Mouse (Mus musculus): ENCODE measurements at regions not wholly inside any gene's neighbourhood (a gene's known extent, or its start where the extent isn't known, plus 50 kb on each side); places are given as distances from the start of the nearest gene placed in this dataset.

DNA sequence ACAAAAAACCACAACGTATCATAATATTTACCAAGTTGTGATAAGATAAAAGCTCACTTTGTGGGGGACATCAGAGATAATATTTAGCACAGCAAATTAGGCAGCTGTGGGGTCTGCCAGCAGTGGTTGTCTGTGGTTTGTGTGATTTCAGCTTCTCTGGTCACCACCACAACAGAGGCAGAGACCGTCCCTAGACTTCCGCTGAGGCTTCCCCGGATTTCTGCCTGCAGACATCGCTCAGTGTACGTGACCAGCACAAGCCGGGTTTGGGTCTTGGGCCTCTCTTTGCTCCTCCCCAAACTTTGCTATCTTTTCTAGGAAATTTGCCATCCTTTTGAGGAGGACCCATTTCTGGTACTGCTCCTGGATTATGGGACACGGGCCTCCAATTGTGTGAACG lies 60.4 kb upstream of the Rcn1 start:
- H3K27ac ChIP-seq (ENCODE audit: insufficient read depth, low read depth), result no peak overlapping the region
- DNase-seq (ENCODE audit: extremely low read depth), result peak; percentile 37
- no peaks in the 10 kb centered on the region for H3K9me3 ChIP-seq (replicated peaks; ENCODE audit: low read length)
- no peaks in the 10 kb centered on the region for H3K36me3 ChIP-seq (replicated peaks in 1 of 2; ENCODE audit: control insufficient read depth in 1 of 2, insufficient read depth in 1 of 2, low read length in 1 of 2)
- in situ Hi-C loops (cut with MboI; ENCODE audit: low pct_ligation_motif_present, low pct_unique_long_range_greater_than_20kb, low sequenced_read_pairs) (no loop called here), dilution Hi-C loops (cut with MboI; ENCODE audit: extremely low pct_ligation_motif_present, extremely low pct_unique_long_range_greater_than_20kb, low sequenced_read_pairs) (no loop called here)
- no peak for TF ChIP-seq JUND (conservative IDR thresholded peaks at IDR 0.05; ENCODE audit: low read depth, low read length)
- TF ChIP-seq USF2 (conservative IDR thresholded peaks at IDR 0.05; ENCODE audit: low read depth, low read length), result no peak
- no peak for TF ChIP-seq ELF1 (IDR thresholded peaks at IDR 0.05; ENCODE audit: low read depth, low read length)
- no peak for TF ChIP-seq SIN3A (IDR thresholded peaks at IDR 0.05; ENCODE audit: low read length)
- no peak for TF ChIP-seq NELFE (IDR thresholded peaks at IDR 0.05; ENCODE audit: low read depth, low read length)
- no peak for TF ChIP-seq RAD21 (IDR thresholded peaks at IDR 0.05; ENCODE audit: low read depth, low read length)
- TF ChIP-seq NRF1 (IDR thresholded peaks at IDR 0.05; ENCODE audit: low read depth, low read length), result no peak
- TF ChIP-seq USF1 (IDR thresholded peaks at IDR 0.05; ENCODE audit: low read depth, low read length), result no peak
- TF ChIP-seq ZNF384 (IDR thresholded peaks at IDR 0.05; ENCODE audit: low read depth, low read length), result no peak
- peak; percentile 48 for TF ChIP-seq ETS1 (conservative IDR thresholded peaks at IDR 0.05; ENCODE audit: low read depth, low read length)
- TF ChIP-seq IRF4 (IDR thresholded peaks at IDR 0.05; ENCODE audit: low read depth, low read length), result 0 out of 2 replicates have a peak, but pooled peaks have one; percentile 17
- peak; percentile 74 for TF ChIP-seq BHLHE40 (IDR thresholded peaks at IDR 0.05; ENCODE audit: low read depth, low read length)
- TF ChIP-seq MYC (IDR thresholded peaks at IDR 0.05; ENCODE audit: low read depth, low read length), result no peak
- no peak; the same call in 1 of the 2 replicates for TF ChIP-seq EP300 (IDR thresholded peaks at IDR 0.05; ENCODE audit: low read length)
- 0 out of 2 replicates have a peak, but pooled peaks have one; percentile 32 for TF ChIP-seq UBTF (IDR thresholded peaks at IDR 0.05; ENCODE audit: low read depth, low read length)
- H3K4me3 ChIP-seq (replicated peaks in 1 of 3; ENCODE audit: low read depth in 2 of 3, low read length in 2 of 3, poor library complexity in 1 of 3), result no peak overlapping the region
- no peak overlapping the region for H3K9ac ChIP-seq (ENCODE audit: insufficient read depth, low read depth)
- H3K4me2 ChIP-seq (ENCODE audit: insufficient read depth, low read depth, poor library complexity, severe bottlenecking), result no peak overlapping the region
- H3K4me1 ChIP-seq (ENCODE audit: control insufficient read depth in 1 of 2, insufficient read depth in 2 of 2), result peaks cover 4 to 26% of the 10 kb centered on the region in 2 experiments; a peak in 3 of 4 replicates
- H3K79me2 ChIP-seq (replicated peaks; ENCODE audit: control insufficient read depth, extremely low read depth, insufficient read depth, poor library complexity, severe bottlenecking), result no peaks in the 10 kb centered on the region
- H3K27me3 ChIP-seq (replicated peaks), result no peaks in the 10 kb centered on the region

DNA sequence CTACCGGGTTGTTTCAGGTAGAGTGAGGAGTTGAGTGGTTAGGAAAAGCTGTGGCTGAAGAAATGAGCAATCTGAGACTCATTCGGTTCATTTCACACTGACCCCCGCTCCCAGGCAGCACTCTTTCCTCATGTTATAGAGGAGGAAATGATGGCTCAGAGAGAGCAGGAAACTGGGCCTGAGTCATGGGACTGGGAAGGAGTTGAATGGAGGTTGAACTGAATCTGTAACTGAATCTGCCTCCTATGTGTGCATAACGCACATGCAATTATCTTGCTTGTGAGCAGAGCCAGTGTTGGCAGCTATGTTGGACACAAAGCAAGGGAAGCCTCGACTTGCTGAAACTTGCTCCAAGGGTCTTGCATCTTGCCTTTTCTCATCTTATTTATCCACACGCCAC lies 66.5 kb upstream of the Rcn1 start:
- no peak for TF ChIP-seq TCF12 (IDR thresholded peaks at IDR 0.05; ENCODE audit: low read depth, low read length)
- no peak for TF ChIP-seq UBTF (IDR thresholded peaks at IDR 0.05; ENCODE audit: low read depth, low read length)
- no peak for TF ChIP-seq CHD2 (IDR thresholded peaks at IDR 0.05; ENCODE audit: low read length)
- TF ChIP-seq USF2 (conservative IDR thresholded peaks at IDR 0.05; ENCODE audit: low read depth, low read length), result no peak
- TF ChIP-seq MAX (IDR thresholded peaks at IDR 0.05; ENCODE audit: low read length), result no peak
- TF ChIP-seq ETS1 (conservative IDR thresholded peaks at IDR 0.05; ENCODE audit: low read depth, low read length), result no peak
- no peak for TF ChIP-seq MAZ (IDR thresholded peaks at IDR 0.05; ENCODE audit: low read depth, low read length)
- TF ChIP-seq SMC3 (IDR thresholded peaks at IDR 0.05; ENCODE audit: low read depth, low read length), result no peak
- no peak for TF ChIP-seq JUN (IDR thresholded peaks at IDR 0.05; ENCODE audit: insufficient read depth, low read depth, low read length)
- TF ChIP-seq POLR2AphosphoS2 (IDR thresholded peaks at IDR 0.05; ENCODE audit: low read depth, low read length), result no peak
- TF ChIP-seq SIN3A (IDR thresholded peaks at IDR 0.05; ENCODE audit: low read length), result no peak
- no peak for TF ChIP-seq EP300 (IDR thresholded peaks at IDR 0.05; ENCODE audit: low read length)
- TF ChIP-seq PAX5 (IDR thresholded peaks at IDR 0.05; ENCODE audit: low read length), result no peak
- no peak for TF ChIP-seq E2F4 (IDR thresholded peaks at IDR 0.05; ENCODE audit: insufficient replicate concordance, low read depth, low read length)
- no peak for TF ChIP-seq RCOR1 (conservative IDR thresholded peaks at IDR 0.05; ENCODE audit: low read depth, low read length)
- DNase-seq (ENCODE audit: extremely low read depth), result no peak
- H3K79me2 ChIP-seq (replicated peaks; ENCODE audit: control insufficient read depth, extremely low read depth, insufficient read depth, poor library complexity, severe bottlenecking), result no peaks in the 10 kb centered on the region
- H3K9ac ChIP-seq (ENCODE audit: insufficient read depth, low read depth), result no peak overlapping the region
- in situ Hi-C loops (cut with MboI; ENCODE audit: low pct_ligation_motif_present, low pct_unique_long_range_greater_than_20kb, low sequenced_read_pairs) (no loop called here), dilution Hi-C loops (cut with MboI; ENCODE audit: extremely low pct_ligation_motif_present, extremely low pct_unique_long_range_greater_than_20kb, low sequenced_read_pairs) (no loop called here)
- H3K27ac ChIP-seq (ENCODE audit: insufficient read depth, low read depth), result no peak overlapping the region
- no peak overlapping the region for H3K4me2 ChIP-seq (ENCODE audit: insufficient read depth, low read depth, poor library complexity, severe bottlenecking)
- no peak overlapping the region for H3K4me3 ChIP-seq (replicated peaks in 1 of 3; ENCODE audit: low read depth in 2 of 3, low read length in 2 of 3, poor library complexity in 1 of 3)
- no peaks in the 10 kb centered on the region for H3K27me3 ChIP-seq (replicated peaks)
- H3K36me3 ChIP-seq (replicated peaks in 1 of 2; ENCODE audit: control insufficient read depth in 1 of 2, insufficient read depth in 1 of 2, low read length in 1 of 2), result no peaks in the 10 kb centered on the region
- peaks cover 0 to 4% of the 10 kb centered on the region in 2 experiments; a peak in 1 of 4 replicates for H3K4me1 ChIP-seq (ENCODE audit: control insufficient read depth in 1 of 2, insufficient read depth in 2 of 2)
- no peaks in the 10 kb centered on the region for H3K9me3 ChIP-seq (replicated peaks; ENCODE audit: low read length)
